Comparison of ENCODE assay signal across 34 mouse cellular contexts in genomic region chr9:98544042-98544441, GRCm38 (mm10). TPM values are rescaled to one million over a fixed set of nuclear protein-coding genes. Genes with fewer than 3 reads are reported as not detected.
"Had no signal": no experiment of that assay in that cellular context is flagged by ENCODE, and none has a peak within 500 bp of the region (broad histone marks: within the 10 kb centered on the region; RNA-seq: fewer than 3 reads in every experiment).

No protein-coding gene starts in this region.

- H3K9ac ChIP-seq: heart, embryonic 12.5 days; hindbrain, embryonic 12.5 days; hindbrain, embryonic 14.5 days; intestine, embryonic 15.5 days; kidney, embryonic 15.5 days; limb, embryonic 12.5 days; liver, embryonic 13.5 days had no signal

- DNase-seq: gastrocnemius, postnatal 14 days; gastrocnemius, postnatal 36 days; heart, adult 18-20 months; heart, postnatal 10 days; kidney, adult 11 months; kidney, adult 2 months; kidney, adult 9 months; kidney, postnatal 14 days; kidney, postnatal 36 days; layer of hippocampus, adult 9-11 months; layer of hippocampus, postnatal 36 days; liver; liver, embryonic 13.5 days had no signal

- H3K36me3 ChIP-seq: heart, embryonic 10.5 days; heart, embryonic 12.5 days; hindbrain, embryonic 12.5 days; intestine, embryonic 15.5 days; kidney, embryonic 15.5 days; limb, embryonic 10.5 days; limb, embryonic 12.5 days; liver, embryonic 13.5 days had no signal

- H3K27ac ChIP-seq: heart, embryonic 10.5 days; hindbrain, embryonic 12.5 days; hindbrain, embryonic 14.5 days; intestine, embryonic 15.5 days; kidney, embryonic 15.5 days; kidney, postnatal 0 days; limb, embryonic 10.5 days; limb, embryonic 12.5 days; liver, embryonic 13.5 days had no signal

- ATAC-seq: hindbrain, embryonic 16.5 days; inflammation-experienced regulatory T-cells, adult 6 months; intestine, embryonic 15.5 days had no signal

- H3K4me3 ChIP-seq: heart, embryonic 10.5 days; heart, embryonic 12.5 days; hindbrain, embryonic 12.5 days; intestine, embryonic 15.5 days; kidney, embryonic 15.5 days; limb, embryonic 10.5 days; limb, embryonic 12.5 days; liver, embryonic 13.5 days had no signal

- H3K27me3 ChIP-seq: intestine, embryonic 15.5 days; liver, embryonic 13.5 days had no signal

- H3K9me3 ChIP-seq: heart, embryonic 10.5 days; heart, embryonic 12.5 days; hindbrain, embryonic 12.5 days; intestine, embryonic 15.5 days; kidney, embryonic 15.5 days; limb, embryonic 10.5 days; limb, embryonic 12.5 days; liver, embryonic 13.5 days had no signal

- H3K4me2 ChIP-seq: heart, embryonic 12.5 days; hindbrain, embryonic 12.5 days; hindbrain, embryonic 14.5 days; intestine, embryonic 15.5 days; kidney, embryonic 15.5 days; limb, embryonic 12.5 days; liver, embryonic 11.5 days; liver, embryonic 13.5 days had no signal

- H3K4me1 ChIP-seq: heart, embryonic 10.5 days; heart, embryonic 12.5 days; hindbrain, embryonic 12.5 days; intestine, embryonic 15.5 days; kidney, embryonic 15.5 days; limb, embryonic 10.5 days; limb, embryonic 12.5 days; liver, embryonic 13.5 days had no signal

RNA-seq across cellular contexts. Expression of gene Rbp2, which starts 58.1 kb away (rescaled TPM):
- total RNA-seq: gastrocnemius, adult 18-20 months; gastrocnemius, adult 8-10 months; gastrocnemius, postnatal 14 days; gastrocnemius, postnatal 36 days; heart, adult 18-20 months; heart, adult 8-10 months; hematopoietic stem cell, adult 5-6 weeks; layer of hippocampus, adult 8-10 months; layer of hippocampus, postnatal 14 days; layer of hippocampus, postnatal 36 days; left cerebral cortex, adult 18-20 months; left cerebral cortex, postnatal 14 days; left cerebral cortex, postnatal 36 days had no signal
- polyA plus RNA-seq: inflammation-experienced regulatory T-cells, adult 6 months; kidney, adult 2 months; limb, embryonic 12.5 days had no signal
